Mouse (Mus musculus) liver, embryonic 11.5 days (tissue): ENCODE data around the gene Spg11. TPM values are rescaled to one million over a fixed set of nuclear protein-coding genes. Genes with fewer than 3 reads are reported as not detected.
A peak's percentile ranks its signal among the peaks of the same experiment; 100 is the strongest.

Experiments used
- ATAC-seq: fragments of 200-750 bp; cut with Nextera tagmentation; replicated peaks from 2 replicates; pipeline ENCODE4 v1.8.0; 2017; ENCODE audit warnings: moderate number of reproducible peaks, mild to moderate bottlenecking, moderate TSS enrichment, moderate library complexity; ENCODE audit not compliant: low FRiP score
- DNase-seq: peaks from one replicate; pipeline ENCODE4 v3.0.0-alpha.2; 2017; ENCODE audit warnings: low spot score
- H3K27ac ChIP-seq: fragments of 300-500 bp; sonication (generic); 2 replicates; pipeline ENCODE4 v1.5.1; 2014; ENCODE audit warnings: mild to moderate bottlenecking, low read depth, low read length, control low read depth
- H3K27me3 ChIP-seq: fragments of 300-500 bp; sonication (generic); replicated peaks from 2 replicates; pipeline ENCODE4 v1.6.1; 2014; ENCODE audit warnings: low read length, mixed read lengths; ENCODE audit not compliant: control insufficient read depth, insufficient read depth
- H3K36me3 ChIP-seq: fragments of 300-500 bp; sonication (generic); 2 replicates; pipeline ENCODE4 v1.6.1; 2014; ENCODE audit warnings: mild to moderate bottlenecking, low read length, moderate library complexity, mixed read lengths; ENCODE audit not compliant: control insufficient read depth, insufficient read depth
- H3K4me1 ChIP-seq: fragments of 300-500 bp; sonication (generic); replicated peaks from 2 replicates; pipeline ENCODE4 v1.6.1; 2014; ENCODE audit warnings: low read length, mixed read lengths; ENCODE audit not compliant: control insufficient read depth, insufficient read depth
- H3K4me2 ChIP-seq: fragments of 300-500 bp; sonication (generic); 2 replicates; pipeline ENCODE4 v1.6.1; 2014; ENCODE audit warnings: mild to moderate bottlenecking, control low read depth, moderate library complexity
- H3K4me3 ChIP-seq: fragments of 300-500 bp; sonication (generic); 2 replicates; pipeline ENCODE4 v1.5.1; 2014; ENCODE audit warnings: low read depth, low read length, control low read depth
- H3K9ac ChIP-seq: fragments of 300-500 bp; sonication (generic); 2 replicates; pipeline ENCODE4 v1.6.1; 2014; ENCODE audit warnings: low read depth, low read length, control low read depth
- H3K9me3 ChIP-seq: fragments of 300-500 bp; sonication (generic); 2 replicates; pipeline ENCODE4 v1.6.1; 2016; ENCODE audit warnings: low read length, inconsistent platforms, mixed read lengths; ENCODE audit not compliant: control insufficient read depth
- WGBS: fragments of 180-500 bp; shearing (Covaris S2); extraction: QIAGEN DNeasy Blood & Tissue Kit; methylation state at CpG from one replicate; pipeline ENCODE4 v1.1.7; 2014; 5-methylcytosine and 5-hydroxymethylcytosine counted together
- polyA plus RNA-seq: library from polyadenylated mRNA; unstranded; fragments of >200 nt; fragmentation: Nextera tagmentation; extraction: Ambion mirVana; gene quantifications from 2 replicates; pipeline ENCODE4 v1.2.1, GENCODE M21; 2014

Gene Spg11
- polyA plus RNA-seq, 1 experiment from 2014 or later, result 9.3 TPM

DNA sequence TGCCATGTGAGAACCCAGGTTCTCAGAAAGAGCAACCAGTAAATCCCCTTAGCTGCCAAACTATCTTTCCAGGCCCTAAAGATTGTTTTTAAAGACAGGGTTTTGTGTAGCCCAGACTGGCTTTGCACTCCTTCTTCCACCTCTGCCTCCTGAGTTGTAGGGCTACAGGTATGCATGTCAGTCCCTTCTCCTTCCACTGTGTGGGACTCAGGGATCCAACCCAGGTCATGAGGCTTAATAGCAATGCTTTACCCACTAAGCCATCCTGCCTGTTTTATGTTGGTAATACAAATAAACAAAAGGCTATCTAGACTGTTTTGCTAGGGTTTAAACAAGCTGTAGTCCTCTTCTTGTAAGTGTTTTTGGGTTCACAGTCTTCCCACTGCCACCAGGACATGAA is 39.4 kb upstream of the Spg11 start:
- H3K4me2 ChIP-seq, result no peak overlapping the region
- H3K27me3 ChIP-seq, result no peaks in the 10 kb centered on the region
- 0 out of 2 replicates have a peak, but pooled peaks cover 3% of the 10 kb centered on the region for H3K36me3 ChIP-seq
- no peaks in the 10 kb centered on the region for H3K9me3 ChIP-seq
- no peak overlapping the region for H3K27ac ChIP-seq
- H3K4me3 ChIP-seq, result no peak overlapping the region
- no peaks in the 10 kb centered on the region for H3K4me1 ChIP-seq
- no peak overlapping the region for H3K9ac ChIP-seq
- no peak for ATAC-seq
- no peak for DNase-seq

DNA sequence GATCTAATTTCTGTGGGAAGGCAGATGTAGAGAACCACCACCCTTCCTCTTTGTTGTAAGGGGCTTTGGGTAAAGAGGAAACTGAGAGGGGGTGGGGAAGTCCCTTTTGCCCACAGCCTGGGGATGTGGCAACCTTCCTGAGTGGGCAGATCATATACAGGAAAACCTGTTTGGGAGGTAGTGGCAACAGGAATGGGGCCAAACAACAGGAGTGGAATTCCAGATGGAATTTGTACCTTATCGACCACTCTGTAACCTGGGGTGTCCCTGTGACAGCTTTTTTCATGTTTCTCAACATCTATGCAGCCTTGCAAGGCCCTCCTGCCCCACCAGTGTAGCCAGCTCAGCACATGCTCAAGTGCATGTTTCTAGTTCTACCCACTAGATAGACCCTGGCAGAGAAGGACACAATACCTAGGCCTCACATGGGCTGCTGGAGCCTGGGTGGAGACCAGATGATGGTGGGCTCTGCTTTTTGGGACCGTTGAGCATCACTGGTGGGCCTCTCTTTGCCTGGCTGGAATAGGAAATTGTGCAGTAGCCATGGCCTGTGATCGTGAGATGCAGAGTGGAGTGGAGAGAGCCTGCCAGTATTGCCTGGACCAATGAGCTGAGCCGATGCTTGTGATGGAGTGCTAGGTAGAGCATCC is 38.0 kb upstream of the Spg11 start:
- WGBS, result 79% methylated on average over 4 of the region's 4 CpGs
- no peak for ATAC-seq
- Histone ChIP-seq H3K9ac (no peak overlapping the region), H3K4me2 (no peak overlapping the region), H3K27me3 (no peaks in the 10 kb centered on the region), H3K36me3 (0 out of 2 replicates have a peak, but pooled peaks cover 3% of the 10 kb centered on the region), H3K9me3 (no peaks in the 10 kb centered on the region), H3K27ac (no peak overlapping the region), H3K4me3 (no peak overlapping the region), H3K4me1 (no peaks in the 10 kb centered on the region)
- no peak for DNase-seq

DNA sequence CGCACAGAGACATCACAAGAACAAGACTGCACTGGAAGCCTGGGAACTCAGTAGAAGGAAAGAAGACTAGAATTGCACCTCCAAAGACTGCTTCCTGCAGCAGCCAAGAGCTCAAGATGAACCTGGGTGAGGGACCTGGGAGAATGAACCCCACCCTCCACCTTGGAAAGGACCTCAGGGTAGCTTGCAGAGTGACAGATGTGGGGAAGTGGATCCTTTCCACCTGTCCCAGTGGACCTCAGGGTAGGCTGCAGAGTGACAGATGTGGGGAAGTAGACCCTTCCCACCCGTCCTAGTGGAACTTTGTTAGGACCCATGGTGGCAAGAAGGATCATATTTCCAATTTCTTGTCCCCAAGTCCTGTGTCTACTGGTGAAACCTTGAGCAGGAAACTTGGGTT is 37.1 kb upstream of the Spg11 start:
- no peaks in the 10 kb centered on the region for H3K27me3 ChIP-seq
- H3K36me3 ChIP-seq, result 0 out of 2 replicates have a peak, but pooled peaks cover 3% of the 10 kb centered on the region
- ATAC-seq (no peak), DNase-seq (no peak)
- 70% methylated on average over 2 of the region's 2 CpGs for WGBS
- H3K4me2 ChIP-seq, result no peak overlapping the region
- no peak overlapping the region for H3K27ac ChIP-seq
- H3K4me3 ChIP-seq, result no peak overlapping the region
- no peak overlapping the region for H3K9ac ChIP-seq
- H3K4me1 ChIP-seq, result no peaks in the 10 kb centered on the region
- no peaks in the 10 kb centered on the region for H3K9me3 ChIP-seq

DNA sequence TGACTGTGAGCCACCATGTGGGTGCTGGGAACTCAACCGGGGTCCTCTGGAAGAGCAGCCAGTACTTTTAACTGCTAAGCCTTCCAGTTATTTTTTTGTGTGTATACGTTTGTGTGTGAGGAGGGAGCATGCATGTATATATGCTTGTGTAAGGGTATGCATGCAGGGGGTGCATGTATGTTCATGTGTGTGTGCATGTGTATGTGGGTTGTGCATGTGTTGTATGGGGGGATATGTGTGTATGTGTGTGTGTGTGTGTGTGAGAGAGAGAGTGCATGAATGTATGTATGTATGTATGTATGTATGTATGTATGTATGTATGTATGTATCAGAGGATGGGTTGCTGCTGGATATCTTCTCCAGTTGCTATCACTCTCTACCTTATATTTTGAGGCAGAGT is 36.3 kb upstream of the Spg11 start:
- Histone ChIP-seq H3K27ac (no peak overlapping the region), H3K4me1 (no peaks in the 10 kb centered on the region), H3K27me3 (no peaks in the 10 kb centered on the region), H3K4me2 (no peak overlapping the region), H3K36me3 (0 out of 2 replicates have a peak, but pooled peaks cover 3% of the 10 kb centered on the region), H3K4me3 (no peak overlapping the region), H3K9me3 (no peaks in the 10 kb centered on the region), H3K9ac (no peak overlapping the region)
- ATAC-seq, result no peak
- no peak for DNase-seq
- 92% methylated on average over 2 of the region's 2 CpGs for WGBS

DNA sequence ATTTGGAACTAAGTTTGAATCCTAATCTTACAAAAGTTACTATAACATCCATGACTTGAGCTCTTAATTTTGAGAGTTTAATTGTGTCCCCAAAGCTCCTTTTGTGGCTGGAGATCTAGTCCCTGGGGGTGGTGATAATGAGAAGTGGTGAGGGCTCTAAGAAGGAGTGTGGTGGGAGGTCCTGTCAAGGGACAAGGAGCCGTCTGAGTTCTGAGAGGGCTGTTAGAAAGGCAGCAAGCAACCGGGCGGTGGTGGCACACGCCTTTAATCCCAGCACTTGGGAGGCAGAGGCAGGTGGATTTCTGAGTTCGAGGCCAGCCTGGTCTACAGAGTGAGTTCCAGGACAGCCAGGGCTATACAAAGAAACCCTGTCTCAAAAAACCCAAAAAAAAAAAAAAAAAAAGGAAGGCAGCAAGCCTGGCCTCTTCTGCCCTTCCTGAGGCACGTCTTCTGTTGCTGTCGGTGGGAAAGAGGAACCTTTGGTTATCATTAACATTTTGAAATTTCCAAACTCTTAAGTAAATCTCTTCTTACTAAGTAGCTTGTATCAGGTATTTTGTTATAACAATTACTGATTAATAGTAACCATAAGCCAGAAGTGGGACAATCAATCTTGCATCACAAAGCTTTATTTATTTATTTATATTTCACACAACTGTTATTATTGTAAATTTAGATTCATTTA is 35.6 kb upstream of the Spg11 start:
- Histone ChIP-seq H3K9me3 (no peaks in the 10 kb centered on the region), H3K4me2 (no peak overlapping the region), H3K4me3 (no peak overlapping the region), H3K27me3 (no peaks in the 10 kb centered on the region), H3K9ac (no peak overlapping the region), H3K4me1 (0 out of 2 replicates have a peak, but pooled peaks cover 4% of the 10 kb centered on the region), H3K27ac (no peak overlapping the region), H3K36me3 (0 out of 2 replicates have a peak, but pooled peaks cover 3% of the 10 kb centered on the region)
- ATAC-seq, result no peak
- no peak for DNase-seq
- 62% methylated on average over 7 of the region's 7 CpGs for WGBS

DNA sequence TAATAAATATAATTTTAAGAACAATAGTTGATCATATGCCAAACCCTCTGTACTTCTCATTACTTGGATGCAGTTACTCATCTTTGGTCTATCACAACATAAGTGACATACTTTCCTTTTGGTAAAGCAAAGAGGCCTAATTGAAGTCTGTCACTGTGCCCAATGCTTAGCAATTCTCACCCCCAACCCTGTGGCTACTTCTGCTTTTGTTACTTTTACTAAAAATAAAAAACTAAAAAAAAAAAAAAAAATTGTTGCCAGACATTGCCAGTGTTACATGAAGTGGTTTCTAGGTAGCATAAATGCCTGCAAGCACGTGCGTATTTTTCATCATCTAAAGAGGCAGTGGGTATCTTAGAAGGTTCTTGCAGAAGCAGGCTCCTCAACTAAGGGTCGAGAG is 34.7 kb upstream of the Spg11 start:
- 0 out of 2 replicates have a peak, but pooled peaks cover 6% of the 10 kb centered on the region for H3K4me1 ChIP-seq
- H3K9ac ChIP-seq, result no peak overlapping the region
- H3K27me3 ChIP-seq, result no peaks in the 10 kb centered on the region
- H3K4me3 ChIP-seq, result no peak overlapping the region
- no peak for ATAC-seq
- no peak overlapping the region for H3K4me2 ChIP-seq
- H3K9me3 ChIP-seq, result no peaks in the 10 kb centered on the region
- no peak overlapping the region for H3K27ac ChIP-seq
- H3K36me3 ChIP-seq, result 0 out of 2 replicates have a peak, but pooled peaks cover 3% of the 10 kb centered on the region
- DNase-seq, result no peak
- WGBS, result 68% methylated on average over 3 of the region's 3 CpGs

DNA sequence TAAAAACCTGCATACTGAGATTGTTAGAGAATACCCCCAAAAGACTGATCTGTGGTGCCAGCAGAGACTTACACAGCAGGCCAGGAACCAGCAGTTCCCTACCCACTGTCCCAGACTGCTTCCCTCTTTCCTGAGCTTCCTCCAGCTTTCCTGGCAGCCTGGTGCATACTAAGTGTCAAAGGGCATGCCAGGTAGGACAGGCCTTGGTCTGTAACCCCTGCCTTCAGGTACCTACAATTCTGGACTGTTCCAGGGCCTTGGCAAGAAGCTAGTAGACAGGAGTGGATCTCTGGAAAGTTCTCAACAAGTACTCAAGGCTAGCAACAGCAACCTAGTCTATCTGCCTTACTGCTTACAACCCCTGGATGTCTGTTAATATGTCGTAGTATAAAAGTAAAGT is 33.0 kb upstream of the Spg11 start:
- H3K36me3 ChIP-seq, result 0 out of 2 replicates have a peak, but pooled peaks cover 3% of the 10 kb centered on the region
- H3K27ac ChIP-seq, result no peak overlapping the region
- H3K9me3 ChIP-seq, result no peaks in the 10 kb centered on the region
- ATAC-seq (no peak), DNase-seq (no peak)
- WGBS, result 76% methylated on average over 1 of the region's 1 CpGs
- H3K9ac ChIP-seq, result no peak overlapping the region
- H3K4me3 ChIP-seq, result no peak overlapping the region
- H3K4me1 ChIP-seq, result peaks cover 9% of the 10 kb centered on the region; the same call in 1 of the 2 replicates
- H3K4me2 ChIP-seq, result no peak overlapping the region
- H3K27me3 ChIP-seq, result no peaks in the 10 kb centered on the region

DNA sequence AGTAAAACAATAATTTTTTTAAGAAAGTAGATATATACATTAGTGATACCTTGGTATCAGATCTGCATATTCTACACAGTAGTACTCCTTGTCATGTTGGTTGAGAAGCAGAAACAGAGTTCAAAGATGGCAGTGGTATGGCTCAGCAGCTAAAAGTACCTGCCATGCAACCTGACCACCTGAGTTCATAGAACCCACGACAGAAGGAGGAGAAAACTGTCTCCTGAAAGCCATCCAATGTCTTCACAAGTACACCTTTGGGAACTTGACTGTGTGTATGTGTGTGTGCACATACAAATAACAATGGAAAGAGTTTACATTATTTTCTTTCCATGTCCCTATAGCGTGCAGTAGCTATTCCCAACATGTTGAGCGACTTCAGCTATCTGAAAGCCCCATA is 31.5 kb upstream of the Spg11 start:
- no peak for ATAC-seq
- DNase-seq, result no peak

More for the DNA sequence above, 31.5 kb upstream of the Spg11 start:
- WGBS, result 76% methylated on average over 3 of the region's 3 CpGs
- peak overlapping the region; percentile 66; the same call in 1 of the 2 replicates for H3K4me2 ChIP-seq
- no peak overlapping the region for H3K27ac ChIP-seq
- H3K27me3 ChIP-seq, result no peaks in the 10 kb centered on the region
- no peak overlapping the region for H3K9ac ChIP-seq
- no peak overlapping the region for H3K4me3 ChIP-seq
- H3K9me3 ChIP-seq, result no peaks in the 10 kb centered on the region
- H3K36me3 ChIP-seq, result 0 out of 2 replicates have a peak, but pooled peaks cover 3% of the 10 kb centered on the region
- H3K4me1 ChIP-seq, result peaks cover 9% of the 10 kb centered on the region; the same call in 1 of the 2 replicates
